ENCODE assay signal across 8 mouse cellular contexts in genomic region chr13:67194340-67194894, GRCm38 (mm10). TPM values are rescaled to one million over a fixed set of nuclear protein-coding genes. Genes with fewer than 3 reads are reported as not detected.
DNase-seq lines count a peak whose midpoint lies in the region; ATAC-seq lines count a peak whose summit lies in the region.

Gene Zfp455, plus strand, starts transcription at chr13:67194506.

- no peak within 1 kb of the TSS for H3K27ac ChIP-seq in midbrain, embryonic 11.5 days (ENCODE audit: low read depth, low read length)

- H3K9ac ChIP-seq in midbrain, embryonic 11.5 days (ENCODE audit: low read length), result peak within 1 kb of the TSS; percentile 70

- no peaks in the 10 kb centered on the region for H3K36me3 ChIP-seq in erythroblast, embryonic 14.5 days (ENCODE audit: control insufficient read depth)
- no peaks in the 10 kb centered on the region for H3K36me3 ChIP-seq in midbrain, embryonic 11.5 days (ENCODE audit: control insufficient read depth, insufficient read depth, low read length)

- no peaks in the 10 kb centered on the region for H3K27me3 ChIP-seq in erythroblast, embryonic 14.5 days (ENCODE audit: control insufficient read depth)
- H3K27me3 ChIP-seq in midbrain, embryonic 11.5 days (ENCODE audit: control insufficient read depth, insufficient read depth, low read length), result no peaks in the 10 kb centered on the region; the same call in 1 of the 2 replicates

- WGBS in midbrain, embryonic 11.5 days, result under 1% methylated on average over 13 of the region's 13 CpGs

- peak; percentile 40 for DNase-seq in embryo, embryonic 11.5 days (ENCODE audit: low read depth, low spot score)
- DNase-seq in heart, adult 11 months, result peak; percentile 97
- peak; percentile 55 for DNase-seq in kidney, adult 11 months
- peak; percentile 41 for DNase-seq in left cerebral cortex, postnatal 4 days
- DNase-seq in midbrain, embryonic 11.5 days (ENCODE audit: low spot score, missing footprints), result peak; percentile 97
- peak; percentile 43 for DNase-seq in skeletal muscle tissue, adult 2 months (ENCODE audit: low read depth, low spot score)

- intact Hi-C loops in left cerebral cortex, postnatal 4 days (cut with DNase I), result no loop called here

- H3K4me1 ChIP-seq in erythroblast, embryonic 14.5 days (ENCODE audit: control insufficient read depth), result peaks cover 7% of the 10 kb centered on the region
- H3K4me1 ChIP-seq in midbrain, embryonic 11.5 days (ENCODE audit: control insufficient read depth, insufficient read depth, low read length), result no peaks in the 10 kb centered on the region

- H3K9me3 ChIP-seq in erythroblast, embryonic 14.5 days (ENCODE audit: control insufficient read depth, low read length), result no peaks in the 10 kb centered on the region
- H3K9me3 ChIP-seq in midbrain, embryonic 11.5 days (ENCODE audit: control insufficient read depth, low read length), result no peaks in the 10 kb centered on the region

- peak within 1 kb of the TSS; percentile 60 for H3K4me2 ChIP-seq in midbrain, embryonic 11.5 days

- ATAC-seq in erythroblast, adult 5-6 weeks (replicated peaks; ENCODE audit: low FRiP score, poor library complexity, severe bottlenecking), result no peak
- ATAC-seq in midbrain, embryonic 11.5 days (ENCODE audit: low FRiP score), result peak; percentile 92

- peak within 1 kb of the TSS; percentile 68 for H3K4me3 ChIP-seq in erythroblast, embryonic 14.5 days (replicated peaks)
- H3K4me3 ChIP-seq in midbrain, embryonic 11.5 days (ENCODE audit: low read depth, low read length), result peak within 1 kb of the TSS; percentile 58

RNA-seq across cellular contexts. Expression of gene Zfp455, which starts in this region (rescaled TPM):
- polyA plus RNA-seq in erythroblast, embryonic 14.5 days (2012), result 0.02 TPM in 1 of 2 replicates, not detected in the other
- total RNA-seq in erythroblast, adult 5-6 weeks (2015; ENCODE audit: low replicate concordance), result 1.5 and 3.1 TPM in 2 replicates
- 1.4 TPM in 1 of 2 replicates, not detected in the other for total RNA-seq in erythroblast, adult 5-6 weeks (2017; ENCODE audit: low replicate concordance)
- total RNA-seq in left cerebral cortex, postnatal 4 days (2021), result 1 to 10 TPM; 4.0 to 4.8 TPM
- 1.7 and 1.9 TPM in 2 replicates for polyA plus RNA-seq in midbrain, embryonic 11.5 days (2014; fragmentation: Nextera tagmentation; extraction: Ambion mirVana)

Comparison
In these comparisons a context has a peak if more than half of its experiments do, and no peak if none do; other contexts are left out.
1. DNase-seq: peak in every context shown above with its lines; median percentile 97 in heart, adult 11 months; 97 in midbrain, embryonic 11.5 days; 55 in kidney, adult 11 months; 43 in skeletal muscle tissue, adult 2 months; 41 in left cerebral cortex, postnatal 4 days; 40 in embryo, embryonic 11.5 days.